Mouse (Mus musculus): Measurements from ENCODE around the gene St3gal5.

The St3gal5 gene

GRCm38 (mm10) chr6:72164321-72165275 lies 67.2 kb downstream of the St3gal5 start:
- peak; percentile 92 for DNase-seq

GRCm38 (mm10) chr6:72165907-72166306 lies 68.5 kb downstream of the St3gal5 start:
- no peak for DNase-seq

- DNase-seq = no peak
Observed at GRCm38 (mm10) chr6:72171391-72171790, 74.0 kb downstream of the St3gal5 start.

- DNase-seq = no peak
Observed at GRCm38 (mm10) chr6:72173350-72173749, 76.0 kb downstream of the St3gal5 start.

GRCm38 (mm10) chr6:72175419-72175818 lies 78.0 kb downstream of the St3gal5 start:
- DNase-seq = no peak

- DNase-seq = no peak
Observed at GRCm38 (mm10) chr6:72176004-72176403, 78.6 kb downstream of the St3gal5 start.

- no peak for DNase-seq
Observed at GRCm38 (mm10) chr6:72177417-72177816, 80.0 kb downstream of the St3gal5 start.

GRCm38 (mm10) chr6:72179006-72179405 lies 81.6 kb downstream of the St3gal5 start:
- no peak for DNase-seq

- no peak for DNase-seq
Observed at GRCm38 (mm10) chr6:72179562-72180502, 82.4 kb downstream of the St3gal5 start.

- no peak for DNase-seq
Observed at GRCm38 (mm10) chr6:72184576-72184975, 87.2 kb downstream of the St3gal5 start.

- DNase-seq = peak; percentile 79
Observed at GRCm38 (mm10) chr6:72185893-72186490, 88.6 kb downstream of the St3gal5 start.

GRCm38 (mm10) chr6:72186809-72187208 lies 89.4 kb downstream of the St3gal5 start:
- DNase-seq = no peak

- peak; percentile 67 for DNase-seq
Observed at GRCm38 (mm10) chr6:72189061-72189863, 91.9 kb downstream of the St3gal5 start.

- no peak for DNase-seq
Observed at GRCm38 (mm10) chr6:72190120-72190519, 92.7 kb downstream of the St3gal5 start.

GRCm38 (mm10) chr6:72190577-72190976 lies 93.2 kb downstream of the St3gal5 start:
- no peak for DNase-seq

GRCm38 (mm10) chr6:72196660-72197059 lies 99.3 kb downstream of the St3gal5 start:
- DNase-seq = no peak

GRCm38 (mm10) chr6:72197515-72197914 lies 100.1 kb downstream of the St3gal5 start:
- DNase-seq = no peak

GRCm38 (mm10) chr6:72200595-72201256 lies 103.3 kb downstream of the St3gal5 start:
- no peak for DNase-seq

- DNase-seq = no peak
Observed at GRCm38 (mm10) chr6:72202732-72203131, 105.3 kb downstream of the St3gal5 start.

GRCm38 (mm10) chr6:72203279-72203678 lies 105.9 kb downstream of the St3gal5 start:
- DNase-seq = no peak

All from embryo, embryonic 11 days (tissue).